Mouse (Mus musculus) hindbrain, embryonic 14.5 days (tissue): ENCODE measurements around the gene Cxcr2. TPM values are rescaled to one million over a fixed set of nuclear protein-coding genes. Genes with fewer than 3 reads are reported as not detected.
"Not testable (repeated sequence)": the region's sequence is repeated elsewhere in the genome, so short reads cannot be mapped to it uniquely, and the experiment has no call there.

Source experiments
- ATAC-seq: fragments of 200-750 bp; cut with Nextera tagmentation; 2 replicates; pipeline ENCODE4 v1.8.0; 2017; ENCODE audit warnings: moderate number of reproducible peaks, mild to moderate bottlenecking, moderate TSS enrichment, moderate library complexity; ENCODE audit not compliant: low FRiP score
- DNase-seq: peaks from one replicate; pipeline ENCODE4 v3.0.0-alpha.2; 2015; ENCODE audit warnings: low spot score
- H3K27ac ChIP-seq: fragments of 300-500 bp; sonication (generic); 2 replicates; pipeline ENCODE4 v1.5.1; 2014; ENCODE audit warnings: mild to moderate bottlenecking, moderate library complexity
- H3K27me3 ChIP-seq: fragments of 300-500 bp; sonication (generic); 2 replicates; pipeline ENCODE4 v1.6.1; 2014; ENCODE audit warnings: mild to moderate bottlenecking, low read length, mixed read lengths; ENCODE audit not compliant: control insufficient read depth, insufficient read depth
- H3K36me3 ChIP-seq: fragments of 300-500 bp; sonication (generic); replicated peaks from 2 replicates; pipeline ENCODE4 v1.6.1; 2014; ENCODE audit not compliant: control insufficient read depth, insufficient read depth
- H3K4me1 ChIP-seq: fragments of 300-500 bp; sonication (generic); replicated peaks from 2 replicates; pipeline ENCODE4 v1.6.1; 2014; ENCODE audit warnings: antibody characterized with exemption, low read length, mixed read lengths; ENCODE audit not compliant: control insufficient read depth, insufficient read depth
- H3K4me2 ChIP-seq: fragments of 300-500 bp; sonication (generic); replicated peaks from 2 replicates; pipeline ENCODE4 v1.6.1; 2014; ENCODE audit warnings: mild to moderate bottlenecking, moderate library complexity
- H3K4me3 ChIP-seq: fragments of 300-500 bp; sonication (generic); replicated peaks from 2 replicates; pipeline ENCODE4 v1.5.1; 2014; ENCODE audit warnings: mild to moderate bottlenecking, low read length
- H3K9ac ChIP-seq: fragments of 300-500 bp; sonication (generic); 2 replicates; pipeline ENCODE4 v1.6.1; 2014
- H3K9me3 ChIP-seq: fragments of 300-500 bp; sonication (generic); 2 replicates; pipeline ENCODE4 v1.6.1; 2016; ENCODE audit warnings: low read length; ENCODE audit not compliant: control insufficient read depth
- WGBS: fragments of 180-500 bp; shearing (Covaris S2); extraction: QIAGEN DNeasy Blood & Tissue Kit; methylation state at CpG from one replicate; pipeline ENCODE4 v1.1.7; 2014; 5-methylcytosine and 5-hydroxymethylcytosine counted together
- polyA plus RNA-seq: library from polyadenylated mRNA; unstranded; fragments of >200 nt; fragmentation: Nextera tagmentation; extraction: Ambion mirVana; gene quantifications from 2 replicates; pipeline ENCODE4 v1.2.1, GENCODE M21; 2014

Cxcr2 gene
- polyA plus RNA-seq, 1 experiment from 2014 or later, result 0.11 TPM

DNA sequence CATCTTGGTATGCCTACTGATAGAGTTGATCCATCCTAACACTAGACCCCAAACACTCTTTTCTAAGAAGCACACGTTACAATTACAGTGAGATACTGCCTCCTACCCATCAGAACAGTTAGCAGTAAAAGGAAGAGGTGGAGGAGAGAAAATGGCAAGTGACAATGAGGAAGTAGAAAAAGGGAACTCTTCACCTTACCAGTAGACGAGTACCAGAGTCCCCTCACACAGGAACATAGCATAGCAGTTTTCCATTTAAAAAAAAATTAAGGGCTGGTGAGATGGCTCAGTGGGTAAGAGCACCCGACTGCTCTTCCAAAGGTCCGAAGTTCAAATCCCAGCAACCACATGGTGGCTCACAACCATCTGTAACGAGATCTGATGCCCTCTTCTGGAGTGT, 5.8 kb downstream of the Cxcr2 start:
- H3K27ac ChIP-seq, H3K4me3 ChIP-seq, H3K4me2 ChIP-seq, H3K36me3 ChIP-seq, ATAC-seq, H3K9me3 ChIP-seq, H3K9ac ChIP-seq, H3K4me1 ChIP-seq, DNase-seq, H3K27me3 ChIP-seq: not testable (repeated sequence)
- 90% methylated on average over 4 of the region's 5 CpGs for WGBS

DNA sequence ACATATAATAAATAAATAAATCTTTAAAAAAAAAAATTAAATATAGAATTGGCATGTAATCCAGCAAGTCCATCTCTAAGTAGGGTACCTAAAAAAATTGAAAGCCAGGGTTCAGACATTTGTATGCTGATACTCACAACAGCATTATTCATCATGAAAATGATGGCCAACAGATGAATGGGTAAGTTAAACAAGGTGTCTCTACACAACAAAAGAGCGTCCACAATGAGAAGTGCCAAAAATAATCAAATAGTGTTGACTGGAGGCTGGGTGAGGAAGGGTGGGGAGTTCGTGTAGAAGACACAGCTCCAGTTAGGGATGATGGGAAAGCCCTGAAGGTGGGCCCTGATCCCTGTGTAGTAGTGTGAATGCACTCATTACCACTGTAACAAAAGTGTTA, 6.2 kb downstream of the Cxcr2 start:
- no peaks in the 10 kb centered on the region for H3K4me1 ChIP-seq
- no peak overlapping the region for H3K4me2 ChIP-seq
- no peaks in the 10 kb centered on the region for H3K27me3 ChIP-seq
- H3K27ac ChIP-seq, result no peak overlapping the region
- H3K36me3 ChIP-seq, result no peaks in the 10 kb centered on the region
- DNase-seq (no peak), ATAC-seq (no peak)
- whole genome bisulfite sequencing, result 78% methylated on average over 2 of the region's 2 CpGs
- no peak overlapping the region for H3K9ac ChIP-seq
- H3K9me3 ChIP-seq, result no peaks in the 10 kb centered on the region
- H3K4me3 ChIP-seq, result no peak overlapping the region

DNA sequence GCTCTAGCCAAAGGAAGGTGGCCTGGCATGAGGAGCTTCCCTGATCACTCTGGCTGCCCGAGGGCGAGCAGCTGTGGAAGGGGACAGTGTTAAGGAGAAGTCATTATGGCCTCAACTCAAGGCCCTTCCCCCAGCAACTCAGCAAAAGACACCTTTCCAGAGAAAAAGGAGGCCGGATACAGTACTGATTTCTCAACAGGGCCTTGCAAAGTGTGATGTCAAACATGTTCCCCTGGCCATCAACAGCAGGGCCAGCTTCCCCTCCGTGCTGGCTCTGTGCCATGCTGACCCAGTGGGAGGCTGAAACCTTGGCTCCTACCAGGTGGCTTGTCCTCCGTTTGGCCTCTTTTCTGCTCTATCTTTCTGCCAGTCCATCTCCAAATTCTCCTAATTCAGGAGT, 13.3 kb downstream of the Cxcr2 start:
- H3K4me3 ChIP-seq, result no peak overlapping the region
- no peaks in the 10 kb centered on the region for H3K9me3 ChIP-seq
- H3K9ac ChIP-seq, result no peak overlapping the region
- no peak for DNase-seq
- no peaks in the 10 kb centered on the region for H3K4me1 ChIP-seq
- H3K27ac ChIP-seq, result no peak overlapping the region
- no peak overlapping the region for H3K4me2 ChIP-seq
- 79% methylated on average over 5 of the region's 5 CpGs for WGBS
- H3K36me3 ChIP-seq, result no peaks in the 10 kb centered on the region
- H3K27me3 ChIP-seq, result no peaks in the 10 kb centered on the region
- no peak for ATAC-seq

DNA sequence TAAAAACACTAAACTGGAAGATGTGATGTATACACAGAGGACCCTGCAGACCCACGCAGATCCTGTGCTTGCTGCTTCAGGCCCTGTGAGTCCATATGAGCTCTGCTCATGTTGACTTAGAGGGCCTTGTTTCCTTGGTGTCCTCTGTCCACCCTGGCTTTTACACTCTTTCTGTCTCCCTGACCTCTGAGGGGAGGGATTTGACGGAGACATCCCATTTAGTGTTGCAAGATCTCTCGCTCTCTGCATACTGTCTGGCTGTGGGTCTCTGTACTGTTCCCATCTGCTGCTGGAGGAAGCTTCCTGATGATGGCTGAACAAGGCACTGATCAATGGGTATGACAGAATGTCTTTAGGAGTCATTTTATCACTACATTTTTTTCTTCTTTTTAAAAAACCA, 15.9 kb downstream of the Cxcr2 start:
- Histone ChIP-seq H3K27ac (no peak overlapping the region), H3K9ac (no peak overlapping the region), H3K27me3 (no peaks in the 10 kb centered on the region), H3K4me2 (no peak overlapping the region), H3K9me3 (no peaks in the 10 kb centered on the region), H3K4me3 (no peak overlapping the region), H3K36me3 (no peaks in the 10 kb centered on the region), H3K4me1 (no peaks in the 10 kb centered on the region)
- no peak for ATAC-seq
- DNase-seq, result no peak
- 83% methylated on average over 3 of the region's 3 CpGs for WGBS

DNA sequence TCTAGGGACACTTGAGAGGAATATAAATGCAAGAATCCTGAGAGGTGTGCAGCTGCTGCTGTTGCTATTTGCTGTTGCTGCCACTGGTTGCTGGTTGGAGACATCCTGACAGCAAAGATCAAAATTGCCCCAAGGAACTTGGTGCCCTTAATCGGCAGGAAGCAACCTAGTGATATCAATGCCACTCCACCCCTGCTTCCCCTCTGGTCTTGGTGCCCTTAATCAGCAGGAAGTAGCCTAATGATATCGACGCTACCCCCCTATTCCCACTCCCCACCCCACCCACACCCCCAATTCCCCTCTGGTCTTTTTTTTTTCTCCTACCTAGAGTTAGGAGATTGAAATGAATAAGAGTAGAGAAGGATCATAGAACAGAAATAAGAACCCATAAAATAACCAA, 18.9 kb downstream of the Cxcr2 start:
- 90% methylated on average over 3 of the region's 3 CpGs for WGBS
- H3K9ac ChIP-seq, result no peak overlapping the region
- no peak for ATAC-seq

DNA sequence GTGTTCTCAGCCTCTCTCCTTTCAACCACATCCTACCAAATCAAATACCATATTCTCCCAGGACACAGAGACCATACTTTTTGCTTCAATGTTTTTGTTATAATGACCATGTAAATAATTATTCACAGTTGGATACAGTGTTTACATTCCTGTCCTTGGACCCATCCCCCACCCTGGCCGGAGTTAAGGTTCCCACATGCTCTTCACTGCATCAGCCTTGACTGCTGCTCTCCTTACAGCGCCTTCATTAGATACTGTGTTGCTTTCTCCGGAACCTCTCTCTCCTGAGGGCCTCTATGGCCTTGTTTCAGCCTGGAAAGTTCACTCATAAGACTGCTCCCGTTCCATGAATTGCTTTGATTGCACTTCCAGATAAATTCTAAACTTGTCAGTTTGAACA, 21.9 kb downstream of the Cxcr2 start:
- DNase-seq (no peak), ATAC-seq (no peak)
- Histone ChIP-seq H3K9me3 (no peaks in the 10 kb centered on the region), H3K36me3 (no peaks in the 10 kb centered on the region), H3K4me2 (no peak overlapping the region), H3K27me3 (no peaks in the 10 kb centered on the region), H3K4me3 (no peak overlapping the region), H3K9ac (no peak overlapping the region), H3K4me1 (no peaks in the 10 kb centered on the region), H3K27ac (no peak overlapping the region)
- 87% methylated on average over 4 of the region's 4 CpGs for WGBS

More for the DNA sequence above, 18.9 kb downstream of the Cxcr2 start:
- Histone ChIP-seq H3K4me3 (no peak overlapping the region), H3K36me3 (no peaks in the 10 kb centered on the region), H3K4me1 (no peaks in the 10 kb centered on the region), H3K4me2 (no peak overlapping the region), H3K9me3 (no peaks in the 10 kb centered on the region), H3K27me3 (no peaks in the 10 kb centered on the region), H3K27ac (no peak overlapping the region)
- no peak for DNase-seq

DNA sequence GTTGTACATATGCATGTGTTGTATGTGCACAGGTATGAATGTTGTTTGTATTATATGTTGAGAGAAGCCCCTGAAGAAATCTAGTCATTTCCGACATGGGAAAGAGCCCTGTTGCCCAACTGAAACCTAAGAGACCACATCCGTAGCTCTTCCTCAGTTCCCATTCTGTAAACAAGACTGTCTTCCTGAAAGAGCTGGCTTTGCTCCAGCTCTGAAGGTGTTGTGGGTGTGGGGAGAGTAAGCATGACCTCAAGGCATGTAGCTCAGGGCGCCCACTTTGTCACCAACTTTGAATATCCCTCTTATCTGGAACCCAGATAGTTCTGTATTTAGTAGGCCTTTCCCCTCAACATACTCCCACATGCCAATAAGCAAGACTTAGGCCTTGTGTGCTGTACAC, 24.8 kb downstream of the Cxcr2 start:
- WGBS, result 87% methylated on average over 3 of the region's 3 CpGs

DNA sequence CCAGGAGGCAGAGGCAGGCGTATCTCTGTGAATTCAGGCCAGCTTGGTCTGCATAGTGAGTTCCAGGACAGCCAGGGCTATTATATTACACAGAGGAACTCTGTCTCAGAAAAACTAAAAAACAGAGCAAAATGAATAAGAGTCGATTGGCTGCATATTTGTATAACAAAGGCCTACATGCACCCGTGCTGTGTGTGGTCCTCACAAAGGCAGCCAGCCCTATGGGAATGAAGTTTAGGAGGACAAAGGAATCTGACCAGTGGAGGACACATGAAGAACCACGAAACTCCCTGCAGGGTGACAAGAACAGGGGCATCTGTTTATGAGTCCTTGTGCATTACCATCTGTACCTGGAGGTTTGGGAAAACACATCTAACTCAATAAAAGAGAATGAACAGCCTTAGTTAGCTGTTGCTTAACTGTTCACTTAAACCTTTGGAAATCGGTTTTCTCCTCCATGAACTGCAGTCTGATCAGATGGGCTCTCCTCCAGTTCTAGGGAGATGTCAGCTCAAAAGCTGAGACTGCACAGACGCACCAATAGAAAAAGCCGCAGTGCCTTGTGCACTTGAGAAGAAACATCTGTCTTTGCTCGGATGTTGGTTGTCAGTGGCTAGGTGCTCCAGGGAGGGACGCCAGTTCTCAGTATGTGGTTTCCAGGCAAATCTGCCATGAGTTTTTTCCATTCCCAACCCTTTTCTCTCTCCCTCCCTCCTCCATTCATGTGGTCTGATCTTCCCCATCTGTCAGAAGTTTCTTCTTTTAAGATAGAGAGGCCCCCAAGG, 26.0 kb downstream of the Cxcr2 start:
- no peak for ATAC-seq
- no peak overlapping the region for H3K4me3 ChIP-seq
- no peak overlapping the region for H3K27ac ChIP-seq
- no peak overlapping the region for H3K4me2 ChIP-seq
- WGBS, result 59% methylated on average over 9 of the region's 9 CpGs
- no peak for DNase-seq
- H3K4me1 ChIP-seq, result no peaks in the 10 kb centered on the region
- H3K27me3 ChIP-seq, result no peaks in the 10 kb centered on the region
- H3K9ac ChIP-seq, result no peak overlapping the region
- no peaks in the 10 kb centered on the region for H3K36me3 ChIP-seq
- H3K9me3 ChIP-seq, result no peaks in the 10 kb centered on the region

More for the DNA sequence above, 24.8 kb downstream of the Cxcr2 start:
- Histone ChIP-seq H3K9me3 (no peaks in the 10 kb centered on the region), H3K4me1 (no peaks in the 10 kb centered on the region), H3K36me3 (no peaks in the 10 kb centered on the region), H3K4me3 (no peak overlapping the region), H3K27ac (no peak overlapping the region), H3K4me2 (no peak overlapping the region), H3K27me3 (no peaks in the 10 kb centered on the region), H3K9ac (no peak overlapping the region)
- DNase-seq (no peak), ATAC-seq (no peak)

DNA sequence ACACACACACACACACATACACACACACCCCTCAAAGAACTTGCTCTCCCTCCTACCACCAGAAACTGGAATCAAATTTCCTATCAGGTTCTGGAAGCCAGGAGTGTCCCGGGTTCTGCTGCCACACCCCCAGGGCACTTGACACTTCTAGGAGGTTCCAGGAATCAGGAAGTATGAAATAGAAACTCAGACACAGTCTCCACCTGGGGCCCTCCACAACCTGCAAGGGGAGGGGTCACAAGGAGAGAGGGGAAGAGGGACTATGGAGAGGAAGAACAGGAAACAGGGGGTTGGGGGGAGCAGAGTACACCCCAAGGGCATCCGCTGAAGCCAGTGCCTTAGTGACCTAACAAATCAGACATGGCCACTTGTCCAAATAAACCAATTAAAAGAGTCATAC, 27.7 kb downstream of the Cxcr2 start:
- Histone ChIP-seq H3K27me3 (no peaks in the 10 kb centered on the region), H3K4me1 (no peaks in the 10 kb centered on the region), H3K4me3 (no peak overlapping the region), H3K36me3 (no peaks in the 10 kb centered on the region), H3K27ac (no peak overlapping the region), H3K9ac (no peak overlapping the region), H3K9me3 (no peaks in the 10 kb centered on the region), H3K4me2 (no peak overlapping the region)
- DNase-seq (no peak), ATAC-seq (no peak)
- WGBS, result 88% methylated on average over 2 of the region's 2 CpGs

DNA sequence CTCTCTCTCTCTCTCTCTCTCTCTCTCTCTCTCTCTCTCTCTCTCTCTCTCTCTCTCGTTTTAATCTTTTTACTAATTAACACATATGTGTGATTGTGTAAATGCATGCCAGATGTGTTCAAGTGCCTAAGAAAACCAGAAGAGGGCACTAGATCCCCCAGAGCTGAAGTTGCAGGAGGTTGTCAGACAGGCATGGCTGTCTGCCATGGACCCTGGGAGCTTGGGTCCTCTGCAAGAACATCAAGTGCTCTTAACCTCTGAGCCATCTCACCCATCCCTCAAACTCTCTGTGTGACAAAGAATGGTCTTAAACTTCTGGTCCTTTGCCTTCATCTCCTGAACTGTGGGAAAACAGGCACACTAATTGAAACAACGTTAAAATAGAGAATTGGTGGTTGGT, 29.2 kb downstream of the Cxcr2 start:
- no peak overlapping the region for H3K9ac ChIP-seq
- no peaks in the 10 kb centered on the region for H3K4me1 ChIP-seq
- DNase-seq, result no peak
- no peaks in the 10 kb centered on the region for H3K9me3 ChIP-seq
- no peak for ATAC-seq
- H3K27me3 ChIP-seq, result no peaks in the 10 kb centered on the region
- H3K4me3 ChIP-seq, result no peak overlapping the region
- no peak overlapping the region for H3K4me2 ChIP-seq
- WGBS, result 73% methylated on average over 2 of the region's 2 CpGs
- no peaks in the 10 kb centered on the region for H3K36me3 ChIP-seq
- H3K27ac ChIP-seq, result no peak overlapping the region
